Mouse (Mus musculus) ovary, postnatal 36 days (tissue): Measurements from ENCODE around the gene Tent4b.

Source experiments
- DNase-seq: peaks from one replicate; pipeline ENCODE4 v3.0.0; 2022; ENCODE audit warnings: low spot score, mixed read lengths

Gene Tent4b

DNA sequence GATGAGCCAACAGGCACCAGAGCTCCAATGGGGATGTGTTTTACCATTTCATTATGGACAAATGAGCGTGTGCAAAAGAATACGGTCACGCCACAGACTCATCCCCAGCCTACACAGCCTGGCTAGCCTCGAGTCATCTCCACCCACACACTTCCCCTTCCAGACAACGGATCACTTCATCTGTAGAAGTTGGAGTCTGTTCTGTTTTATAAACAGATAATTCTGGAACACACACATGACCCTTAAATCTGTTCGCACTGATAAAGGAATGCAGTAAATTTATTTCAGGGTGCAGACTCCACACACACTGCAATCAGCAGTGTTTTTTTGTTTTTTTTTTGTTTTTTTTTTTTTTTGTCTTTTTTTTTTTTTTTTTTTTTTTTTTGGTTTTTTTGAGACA is 80.7 kb downstream of the Tent4b start:
- no peak for DNase-seq

- no peak for DNase-seq
Observed at GRCm38 (mm10) chr8:88280904-88281303, 81.9 kb downstream of the Tent4b start.

DNA sequence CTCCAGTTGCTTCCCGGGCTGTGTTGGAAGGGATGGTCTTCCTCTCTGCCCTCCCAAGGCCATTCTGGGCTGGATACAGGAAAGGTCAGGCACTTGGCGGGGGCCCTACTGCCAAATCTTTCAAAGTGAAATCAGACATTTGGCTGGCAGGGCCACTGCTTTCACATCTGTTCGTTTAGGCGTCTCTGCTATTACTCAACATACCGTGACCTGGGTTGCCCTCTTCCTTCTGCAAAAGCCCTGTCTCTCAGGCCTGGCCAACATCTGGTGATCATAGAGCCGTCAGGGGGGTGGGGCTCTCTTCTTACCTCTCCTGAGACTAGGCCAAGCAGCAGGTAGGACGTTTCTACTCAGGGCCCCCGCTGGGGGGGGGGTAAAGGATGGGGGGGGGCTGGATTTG is 83.7 kb downstream of the Tent4b start:
- peak; percentile 69 for DNase-seq

DNA sequence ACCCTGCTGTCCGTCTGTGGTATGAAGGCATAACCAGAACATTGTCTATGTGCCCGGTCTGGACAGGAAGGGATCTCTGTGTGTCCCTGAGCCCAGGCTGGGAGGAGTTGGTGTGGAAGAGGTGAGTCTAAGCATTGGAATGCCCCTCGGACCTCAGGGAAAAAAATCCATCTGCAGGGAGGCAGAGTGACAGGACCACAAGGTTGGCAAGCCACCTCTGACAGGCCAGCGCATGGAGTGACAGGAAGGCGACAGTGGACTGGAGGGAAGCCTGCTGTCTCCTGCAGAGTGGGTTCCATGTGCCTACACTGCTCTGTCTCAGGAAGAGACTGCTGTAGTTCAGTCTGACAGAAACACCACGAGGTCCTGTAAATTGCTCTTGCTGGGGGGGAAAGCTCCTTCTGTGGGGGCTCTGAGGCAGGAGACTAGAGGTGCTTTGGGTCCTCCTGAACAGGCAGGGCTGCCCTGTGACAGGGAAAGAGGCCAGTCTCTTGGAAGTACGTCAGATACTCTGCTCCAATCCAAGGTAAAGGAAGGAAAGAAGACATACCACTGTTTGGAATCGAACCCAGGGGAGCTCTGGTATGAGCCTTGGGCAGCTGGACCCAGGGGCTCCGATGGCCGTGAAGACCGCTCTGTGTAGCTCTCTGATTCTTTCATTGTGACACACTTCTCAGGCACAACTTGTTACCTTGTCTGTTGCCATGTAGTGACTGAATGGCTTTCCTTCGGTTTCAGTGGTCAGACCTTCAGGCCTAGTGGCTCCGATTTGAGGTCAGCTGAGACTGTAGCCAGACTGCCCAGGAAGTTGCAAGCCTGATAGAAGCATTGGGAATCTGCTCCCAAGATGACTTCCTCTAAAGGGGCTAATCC is 84.5 kb downstream of the Tent4b start:
- no peak for DNase-seq

DNA sequence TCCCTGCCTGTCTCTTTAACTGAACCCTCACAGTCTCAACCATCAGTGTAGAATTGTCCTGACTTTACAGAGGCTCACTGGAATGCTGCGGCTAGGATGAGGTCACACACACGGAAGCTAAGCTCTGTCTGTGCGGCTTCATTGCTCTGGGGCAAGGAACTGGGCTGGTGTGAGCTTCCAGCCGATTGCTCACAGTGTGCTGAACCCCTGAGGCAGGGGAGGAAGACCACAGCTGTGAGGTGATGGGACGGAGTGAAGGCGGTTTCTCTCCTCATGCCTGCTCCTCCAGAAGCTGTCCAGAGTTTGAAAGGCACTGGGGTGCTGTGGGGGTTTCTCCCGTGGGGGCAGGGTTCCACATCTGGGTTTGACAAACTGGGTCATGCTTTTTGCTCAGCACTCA is 85.7 kb downstream of the Tent4b start:
- DNase-seq, result no peak

DNA sequence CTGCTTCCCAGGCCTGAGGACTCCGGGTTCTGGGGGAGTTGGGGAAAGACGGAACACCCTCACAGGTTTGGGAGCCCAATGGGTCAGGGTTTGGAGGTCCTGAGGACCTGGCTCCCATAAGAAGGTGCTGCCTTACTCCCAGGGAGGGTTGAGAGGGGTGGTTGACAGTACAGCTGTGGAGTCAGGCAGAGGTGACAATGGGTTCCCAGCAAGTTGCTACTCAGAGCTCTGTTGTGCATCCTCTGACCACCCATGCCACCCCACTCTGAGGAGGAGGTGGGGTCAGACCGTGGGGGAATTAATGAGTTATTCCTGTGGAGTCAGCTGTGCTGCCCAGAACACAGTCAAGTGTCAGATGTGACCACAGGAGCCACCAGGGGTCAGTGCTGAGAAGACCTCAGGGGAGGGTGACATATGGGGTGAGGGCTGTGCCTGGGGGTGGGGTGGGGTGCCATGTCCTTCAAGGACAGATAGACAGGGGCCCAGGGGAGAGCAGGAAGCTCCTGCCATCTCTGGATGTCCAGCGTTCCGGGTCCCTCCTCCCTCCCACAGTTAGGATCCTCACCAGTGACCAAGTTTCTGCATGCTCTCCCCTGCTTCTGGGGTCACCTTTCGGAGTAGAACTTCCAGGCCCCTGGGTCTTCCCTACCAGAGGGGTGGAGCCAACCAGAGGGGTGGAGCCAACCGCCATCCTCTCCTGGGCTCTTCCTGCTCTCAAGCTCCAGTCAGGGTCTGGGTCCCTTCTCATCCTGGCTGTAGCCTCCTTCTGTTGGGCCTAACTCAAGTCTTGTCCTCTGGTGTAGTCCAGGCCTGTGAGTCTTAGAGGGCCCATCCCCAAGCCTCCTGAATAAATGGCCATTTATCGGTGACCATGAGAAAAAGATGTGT is 86.7 kb downstream of the Tent4b start:
- no peak for DNase-seq

DNA sequence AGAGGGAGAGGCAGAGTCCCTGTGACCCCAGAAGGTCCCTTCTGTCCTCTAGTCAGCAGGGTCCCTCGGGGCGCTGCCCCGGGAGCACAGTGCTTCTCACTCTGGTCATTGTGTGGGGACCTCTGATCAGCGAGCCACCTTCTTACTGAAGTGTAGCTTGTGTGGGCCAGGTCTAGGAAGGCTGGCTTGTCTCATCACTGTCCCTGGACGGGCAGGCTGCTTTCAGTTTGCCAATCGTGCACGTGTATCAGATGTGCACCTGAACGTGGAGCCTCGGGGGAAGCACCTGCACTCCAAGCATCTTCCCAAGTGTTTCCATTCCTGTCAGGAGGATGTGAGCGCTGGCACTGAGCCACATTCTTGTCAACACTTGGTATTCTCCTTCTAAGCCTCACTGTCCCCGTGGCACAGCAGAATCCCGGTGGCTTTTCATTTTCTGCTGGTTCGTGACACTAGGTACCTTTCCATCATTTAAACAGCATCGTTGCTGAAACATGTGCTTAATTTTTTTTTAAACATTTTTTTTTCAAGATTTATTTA is 87.5 kb downstream of the Tent4b start:
- DNase-seq, result no peak

DNA sequence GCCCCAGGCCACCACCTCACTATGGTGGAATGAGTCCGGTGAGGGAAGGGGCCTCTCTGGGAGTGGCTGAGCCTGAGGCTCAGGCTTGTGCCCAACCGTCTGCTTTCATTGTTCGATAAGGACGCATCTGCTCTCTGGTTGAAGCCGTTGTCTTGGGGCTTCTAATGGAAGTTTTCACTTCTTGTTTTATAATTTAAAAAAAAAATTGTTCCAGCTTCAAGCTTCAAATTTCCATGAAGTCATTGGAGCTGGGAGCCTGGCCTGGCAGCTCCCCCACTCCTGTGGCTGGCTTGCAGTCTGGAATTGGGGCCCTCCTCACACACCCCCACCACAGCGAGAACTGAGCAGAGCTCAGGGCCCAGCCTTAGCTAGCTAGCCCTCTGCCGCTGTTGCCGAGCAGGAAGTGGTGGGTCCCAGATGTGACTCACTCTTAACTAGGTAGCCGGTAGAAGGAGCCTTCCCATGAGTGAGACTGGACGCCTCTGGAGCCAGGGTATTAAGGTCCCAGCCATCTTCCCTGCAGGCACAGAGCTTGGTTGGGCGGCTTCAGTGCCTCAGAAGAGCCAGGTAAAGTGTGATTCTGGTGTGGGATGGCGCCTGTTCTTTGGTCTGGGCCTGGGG is 89.7 kb downstream of the Tent4b start:
- no peak for DNase-seq

DNA sequence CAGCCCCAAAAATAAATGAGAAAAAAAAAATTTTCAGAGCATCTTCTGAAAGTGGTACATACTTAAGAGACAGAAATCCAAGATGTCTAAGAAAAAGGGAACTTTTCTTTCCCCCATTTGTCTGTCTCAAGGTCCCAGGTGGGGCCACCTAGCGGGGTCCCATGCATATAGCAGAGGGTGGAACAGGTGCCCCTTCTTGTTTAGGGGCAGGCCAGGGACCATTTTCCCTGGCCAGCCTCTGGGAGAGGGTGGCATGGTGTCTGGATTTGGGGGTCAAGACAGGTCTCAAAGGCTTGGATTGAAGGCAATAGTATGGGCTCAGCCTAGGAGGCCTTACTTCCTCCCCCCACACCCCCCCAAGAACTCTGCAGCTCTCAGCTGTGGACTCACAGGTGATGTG is 90.9 kb downstream of the Tent4b start:
- no peak for DNase-seq

DNA sequence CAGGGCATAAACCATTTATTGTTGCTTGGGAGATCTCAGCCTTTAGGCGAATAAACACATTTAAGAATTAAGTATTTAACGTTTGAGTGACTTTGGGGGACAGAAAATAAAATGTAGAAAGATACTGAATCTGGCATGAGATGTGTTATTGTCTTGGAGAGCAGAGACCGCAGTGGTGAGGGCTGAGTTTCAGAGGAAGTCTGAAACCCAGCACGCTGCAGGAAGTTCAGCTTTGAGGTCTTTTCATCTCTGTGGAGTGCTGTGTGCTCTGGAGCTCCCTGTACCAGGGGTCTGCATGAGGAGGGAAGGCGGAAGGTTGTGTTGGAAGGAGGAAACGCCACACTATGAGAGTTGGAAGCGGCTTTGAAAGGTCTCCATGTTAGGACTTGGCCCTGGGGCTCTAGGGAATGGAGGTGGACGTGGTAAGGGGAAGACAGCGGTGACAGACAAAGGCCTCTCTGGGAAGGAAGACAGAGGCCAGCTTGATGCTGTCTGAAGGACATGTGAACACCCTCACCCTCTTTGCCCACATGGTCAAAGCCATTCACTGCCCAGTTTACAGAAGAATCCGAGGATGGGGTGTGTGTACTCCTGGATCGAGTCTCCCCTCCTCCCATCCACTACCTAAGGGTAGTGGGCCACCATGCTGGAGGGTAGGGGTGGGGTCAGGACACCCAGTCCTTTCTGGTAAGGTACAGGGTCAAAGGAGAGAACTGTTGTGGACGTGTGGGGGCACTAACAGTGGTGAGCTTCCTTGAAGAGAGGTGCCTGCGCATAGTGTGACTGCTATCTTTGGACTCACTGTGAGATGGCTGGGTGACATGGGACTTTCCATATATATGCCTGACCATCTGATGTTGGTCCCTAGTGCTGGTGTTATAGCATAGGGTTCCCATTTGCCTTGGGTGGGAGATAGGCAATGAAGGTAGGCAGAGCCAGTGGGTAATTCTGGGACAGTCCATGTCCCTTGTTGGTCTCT is 91.6 kb downstream of the Tent4b start:
- no peak for DNase-seq

GRCm38 (mm10) chr8:88291305-88291690 is 92.3 kb downstream of the Tent4b start:
- DNase-seq, result no peak

DNA sequence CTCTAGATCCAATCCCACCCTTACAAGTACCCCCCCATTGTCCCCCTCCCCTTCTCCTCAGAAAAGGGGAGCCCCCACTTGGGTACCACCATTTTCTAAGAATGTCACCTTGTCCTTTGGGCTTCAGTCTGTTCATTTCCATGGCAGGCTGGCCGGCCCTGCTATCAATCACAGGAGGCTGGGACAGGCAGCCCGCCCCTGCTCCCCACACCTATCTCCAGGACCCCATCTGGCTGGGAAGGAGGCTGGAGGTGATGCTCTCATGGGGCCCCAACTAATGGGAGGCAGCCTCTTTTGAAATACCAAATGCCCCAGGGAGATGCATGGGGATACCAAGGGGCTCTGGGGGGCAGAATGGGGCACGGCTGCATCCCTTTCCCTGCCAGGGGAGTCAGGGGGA is 93.9 kb downstream of the Tent4b start:
- no peak for DNase-seq

DNA sequence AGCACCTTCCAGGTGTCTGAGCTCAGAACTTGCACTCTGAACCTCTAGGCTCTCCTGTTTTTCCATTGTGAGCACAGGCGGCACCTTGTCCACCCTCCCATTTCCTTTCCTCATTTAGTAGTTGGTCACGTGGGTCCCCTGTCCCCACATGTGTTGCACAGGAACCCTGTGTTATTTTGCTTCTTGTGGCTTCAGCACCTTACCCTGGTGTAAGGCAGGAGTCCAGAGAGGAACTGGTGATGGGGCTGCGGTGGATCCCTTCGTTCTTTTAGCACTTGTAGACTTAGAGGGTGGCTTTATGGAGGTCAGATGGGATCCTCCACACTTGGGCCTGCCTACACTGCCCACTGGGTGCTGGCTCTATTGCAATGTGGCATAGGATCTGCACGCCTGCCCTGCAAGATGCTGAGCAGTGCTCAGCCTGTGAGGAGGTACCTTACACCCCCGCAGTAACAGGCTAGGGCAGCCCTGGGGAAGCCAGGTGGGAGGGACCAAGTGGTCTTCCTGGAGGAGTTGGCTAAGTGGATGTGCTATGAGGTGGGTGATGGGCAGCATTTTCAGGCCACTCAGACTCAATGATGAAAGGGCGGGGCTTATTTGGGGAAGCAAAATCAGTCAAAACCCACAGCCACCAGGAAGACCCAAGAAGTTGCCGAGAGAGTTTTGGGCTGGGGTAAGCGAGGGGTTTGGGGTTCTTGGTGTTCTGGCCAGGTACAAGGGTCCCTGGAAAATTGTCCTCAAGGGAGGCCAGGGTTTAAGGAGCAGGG is 94.8 kb downstream of the Tent4b start:
- no peak for DNase-seq

GRCm38 (mm10) chr8:88294977-88295376 is 96.0 kb downstream of the Tent4b start:
- no peak for DNase-seq

- peak; percentile 36 for DNase-seq
Observed at GRCm38 (mm10) chr8:88297976-88298732, 99.1 kb downstream of the Tent4b start.

GRCm38 (mm10) chr8:88298733-88299103 is 99.7 kb downstream of the Tent4b start:
- DNase-seq, result no peak

- no peak for DNase-seq
Observed at GRCm38 (mm10) chr8:88299907-88300603, 101.0 kb downstream of the Tent4b start.

DNA sequence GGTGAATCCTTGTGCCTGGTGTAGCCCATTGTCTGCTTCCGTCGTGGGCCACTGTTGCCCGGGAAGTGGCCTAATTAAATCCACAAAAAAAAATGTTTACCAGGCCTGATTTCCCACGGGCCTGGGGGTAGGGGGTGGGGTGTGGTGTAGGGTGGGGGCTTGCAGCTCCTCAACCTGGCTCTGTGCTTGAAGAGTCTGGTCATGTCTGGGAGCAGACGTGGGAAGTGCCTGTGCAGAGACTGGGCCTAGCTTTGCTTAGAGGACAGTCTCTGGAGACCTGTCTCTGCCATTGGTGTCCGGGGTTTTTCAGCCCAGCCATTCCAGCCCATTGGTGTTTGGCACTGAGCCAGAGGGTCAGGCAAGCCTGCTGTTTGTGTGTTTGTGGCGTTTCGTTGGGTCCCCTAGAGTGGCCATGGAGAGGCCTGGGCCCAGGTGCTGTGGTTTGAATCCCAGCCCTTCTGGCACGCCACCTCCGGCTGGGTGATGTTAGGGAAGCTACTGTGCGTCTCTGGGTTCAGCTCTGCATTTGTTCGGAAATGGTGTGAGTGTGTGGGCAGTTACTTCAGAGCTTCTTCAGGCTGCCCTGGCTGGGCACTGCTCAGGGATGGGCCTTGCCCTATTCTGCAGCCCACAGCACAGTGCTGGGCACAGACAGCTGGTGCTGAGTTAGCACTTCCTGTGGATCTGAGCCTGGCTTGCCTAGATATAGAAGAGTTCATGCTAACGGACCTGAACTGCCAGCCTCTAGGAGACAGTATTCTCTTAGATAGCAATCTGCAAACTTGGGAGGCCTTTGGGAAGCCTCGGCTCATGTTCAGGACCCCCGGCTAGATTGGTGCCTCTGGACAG is 102.8 kb downstream of the Tent4b start:
- no peak for DNase-seq
